Mouse (Mus musculus) adrenal gland, adult 8-10 months (tissue): Measurements from ENCODE around the gene Pitpnm3. TPM values are rescaled to one million over a fixed set of nuclear protein-coding genes. Genes with fewer than 3 reads are reported as not detected.
"Not testable (repeated sequence)": the region's sequence is repeated elsewhere in the genome, so short reads cannot be mapped to it uniquely, and the experiment has no call there.

Source experiments
- DNase-seq: peaks from one replicate; pipeline ENCODE4 v3.0.0; 2022
- total RNA-seq, 4 experiments: library from RNA; stranded (reverse); gene quantifications; 2 replicates each; pipeline ENCODE4 v1.2.4; 2022

Gene Pitpnm3
- 10 to 100 TPM in 2 of 4 experiments, 1 to 10 TPM in 2; 1.9 to 15.9 (median 8.4) TPM for total RNA-seq

DNA sequence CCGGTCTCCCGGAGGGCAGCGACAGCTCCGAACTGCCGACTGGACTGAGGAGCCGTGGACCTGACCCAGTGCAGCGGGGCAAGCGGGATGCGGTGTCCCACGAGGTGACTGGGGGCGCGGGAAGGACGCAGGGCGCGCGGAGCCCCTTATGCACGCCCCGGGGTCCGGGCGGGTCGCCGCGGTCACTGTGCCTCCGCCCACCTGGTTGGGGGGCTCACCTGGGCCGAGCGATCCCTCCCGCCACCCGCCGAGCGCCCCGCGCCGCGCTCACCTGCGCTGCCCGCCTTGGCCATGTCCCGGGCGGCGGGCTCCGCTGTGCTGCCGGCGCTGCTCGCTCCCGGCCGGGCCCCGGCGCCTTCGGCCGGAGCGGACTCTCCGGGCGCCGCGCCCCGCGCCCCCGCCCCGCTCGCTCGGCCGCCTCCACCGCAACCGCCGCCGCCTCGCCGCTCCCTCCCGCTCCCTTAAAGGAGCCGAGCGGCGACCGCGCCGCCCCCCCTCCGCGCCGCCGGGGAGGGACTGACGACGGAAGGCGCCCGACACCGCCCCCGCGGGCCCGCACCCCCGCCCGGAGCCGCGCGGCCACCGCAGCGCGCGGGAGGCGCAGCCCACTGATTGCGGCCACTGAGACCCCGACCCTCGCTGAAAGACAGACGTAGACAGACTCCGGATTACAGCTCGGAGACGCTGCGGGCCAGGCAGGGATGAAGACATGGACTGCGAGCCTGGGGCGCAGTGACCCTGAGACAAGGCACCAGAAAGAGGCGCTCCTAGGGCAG, at the start of gene Pitpnm3:
Gene Pitpnm3 (minus strand): TSS at position 396 of the 776 bp plus-strand sequence.
- no peak for DNase-seq

DNA sequence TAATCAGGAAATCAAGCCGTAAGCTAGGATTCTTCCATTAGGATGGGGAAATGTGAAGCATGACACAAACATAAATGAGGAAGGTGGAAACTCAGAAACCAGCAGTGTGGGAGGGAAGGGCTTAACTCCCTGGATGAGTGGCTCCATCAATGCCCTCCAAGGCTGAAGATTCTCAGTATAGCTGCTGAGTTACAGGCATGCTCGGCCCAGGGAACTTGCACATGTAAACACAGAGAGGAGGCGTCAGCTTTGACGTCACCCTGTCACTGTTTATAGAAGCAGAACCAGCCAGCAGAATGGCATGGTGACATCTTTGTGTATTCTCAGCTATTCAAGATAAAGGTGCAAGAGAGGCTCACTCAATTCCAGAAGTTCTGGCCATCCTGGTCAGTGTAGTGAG, 48.7 kb upstream of the Pitpnm3 start:
- no peak for DNase-seq

DNA sequence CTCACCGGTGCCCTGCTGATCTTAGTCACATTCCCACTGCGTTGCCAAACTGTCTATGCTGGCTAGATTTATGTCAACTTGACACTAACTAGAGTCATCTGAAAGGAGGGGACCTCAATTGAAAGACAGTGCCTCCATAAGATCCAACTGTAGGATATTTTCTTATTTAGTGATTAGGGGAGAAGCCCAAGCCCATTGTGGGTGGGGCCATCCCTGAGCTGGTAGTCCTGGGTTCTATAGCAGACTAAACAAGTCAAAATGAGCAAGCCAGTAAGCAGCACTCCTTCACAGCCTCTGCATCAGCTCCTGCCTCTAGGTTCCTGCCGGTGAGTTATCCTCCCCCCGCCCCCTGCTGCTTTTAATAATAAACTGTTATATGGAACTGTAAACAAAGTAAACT, 45.6 kb upstream of the Pitpnm3 start:
- DNase-seq = no peak

DNA sequence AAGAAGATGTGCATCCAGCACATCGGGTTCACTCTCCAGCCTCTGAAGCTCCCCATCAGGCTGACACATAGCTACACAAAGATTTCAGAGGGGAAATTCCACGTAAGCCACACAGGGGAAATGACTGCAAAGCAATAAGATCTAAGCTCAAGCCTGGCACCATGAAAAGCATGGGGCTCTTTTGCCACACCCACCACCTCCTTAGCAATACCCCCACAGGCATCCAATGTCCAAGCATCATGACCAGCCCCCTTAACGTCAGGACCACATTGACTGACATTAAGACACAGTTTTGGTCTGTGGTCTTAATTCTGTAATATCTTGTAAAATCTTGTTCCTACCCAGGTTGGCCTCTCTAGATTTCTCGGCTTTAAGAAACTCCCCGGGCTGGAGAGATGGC, 45.0 kb upstream of the Pitpnm3 start:
- no peak for DNase-seq

DNA sequence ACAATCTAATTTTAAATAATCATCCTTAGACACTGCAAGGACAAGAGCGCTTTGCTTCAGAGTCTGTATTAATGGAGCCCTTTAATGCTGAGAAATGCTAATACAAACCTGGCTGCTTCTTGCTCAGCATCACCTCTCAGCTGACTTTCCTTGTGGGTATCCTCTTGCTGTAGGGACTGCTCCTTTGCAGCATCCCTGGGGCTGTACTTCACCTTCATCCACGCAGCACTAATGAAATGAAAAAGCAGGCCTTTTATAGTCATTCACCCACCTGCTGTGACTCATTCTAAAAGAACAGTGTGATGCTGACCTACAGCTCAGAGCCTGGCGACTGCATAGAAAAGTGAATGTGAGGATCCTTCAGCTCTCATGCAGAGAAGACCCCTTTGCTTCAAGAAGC, 41.0 kb upstream of the Pitpnm3 start:
- no peak for DNase-seq

DNA sequence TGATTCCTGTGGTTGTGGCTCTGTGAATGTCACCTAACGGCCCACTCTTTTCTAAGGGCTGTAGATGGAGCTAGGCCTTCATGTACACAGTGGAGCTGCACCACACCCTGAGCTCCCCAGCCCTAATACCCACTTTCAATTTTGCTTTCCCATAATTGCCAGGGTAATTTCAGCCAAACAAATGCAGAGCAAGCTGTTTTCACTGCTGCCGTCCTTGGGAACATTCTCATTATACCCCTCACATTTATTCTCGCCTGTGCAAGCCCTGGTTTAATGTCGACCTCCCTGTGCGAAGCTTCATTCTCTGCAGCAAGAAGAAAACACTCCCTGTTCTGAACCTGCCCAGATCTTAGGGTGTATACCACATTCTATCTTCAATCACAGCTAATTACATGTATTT, 40.4 kb upstream of the Pitpnm3 start:
- no peak for DNase-seq

DNA sequence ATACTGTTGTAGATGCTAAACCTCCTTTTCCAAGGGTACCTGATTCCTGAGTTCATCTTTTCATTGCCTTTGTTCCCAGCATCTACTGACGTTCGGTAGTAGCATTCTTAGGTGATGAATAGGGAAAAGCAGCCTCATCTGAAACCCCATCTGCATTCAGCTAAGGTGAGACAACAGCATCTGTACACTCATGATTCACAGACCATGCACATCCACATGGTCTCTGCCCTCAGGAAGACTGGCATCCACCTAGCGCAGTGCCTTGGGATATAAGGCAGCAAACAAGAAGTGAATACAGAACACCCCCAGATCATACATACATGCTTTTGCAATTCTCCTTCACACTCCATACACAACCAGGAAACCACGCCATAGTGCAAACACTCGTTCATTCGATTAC, 39.1 kb upstream of the Pitpnm3 start:
- DNase-seq = no peak

DNA sequence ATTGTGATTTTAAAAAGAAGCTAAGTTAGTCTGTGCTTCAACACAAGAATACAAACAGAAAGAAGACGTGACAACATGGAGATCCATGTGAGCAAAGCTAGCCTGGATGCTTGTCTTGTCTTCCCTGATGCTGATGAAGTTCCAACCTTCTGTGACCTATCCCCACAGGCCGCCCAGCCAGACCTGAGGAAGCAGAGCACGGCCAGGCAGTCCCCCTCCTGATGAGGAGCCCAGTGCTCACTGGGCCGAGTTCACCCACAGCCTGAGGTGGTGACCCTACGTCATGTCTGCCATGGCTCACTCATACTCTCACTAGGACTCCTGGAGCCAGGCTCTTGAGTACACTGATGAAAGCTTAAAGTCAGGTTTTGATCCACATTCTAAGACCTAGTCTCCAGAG, 37.9 kb upstream of the Pitpnm3 start:
- DNase-seq = no peak

DNA sequence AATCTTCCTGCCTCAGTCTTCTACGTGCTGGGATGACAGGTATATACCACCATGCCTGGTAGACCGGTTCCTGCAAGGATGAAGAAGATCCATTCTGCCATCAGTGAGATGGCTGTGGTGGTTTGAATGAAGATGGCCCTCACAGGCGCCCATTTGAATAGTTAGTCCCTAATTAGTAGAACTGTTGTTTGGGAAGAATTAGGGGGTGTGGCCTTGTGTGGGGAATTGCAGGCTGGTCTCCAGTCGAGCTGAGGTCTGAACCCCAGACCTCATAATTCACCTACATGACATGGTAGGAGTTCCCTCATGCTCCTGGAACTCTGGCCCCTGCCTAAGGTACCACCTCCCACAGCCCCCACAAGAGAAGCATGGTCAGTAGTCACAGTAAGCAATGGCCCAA, 36.3 kb upstream of the Pitpnm3 start:
- not testable (repeated sequence) for DNase-seq

DNA sequence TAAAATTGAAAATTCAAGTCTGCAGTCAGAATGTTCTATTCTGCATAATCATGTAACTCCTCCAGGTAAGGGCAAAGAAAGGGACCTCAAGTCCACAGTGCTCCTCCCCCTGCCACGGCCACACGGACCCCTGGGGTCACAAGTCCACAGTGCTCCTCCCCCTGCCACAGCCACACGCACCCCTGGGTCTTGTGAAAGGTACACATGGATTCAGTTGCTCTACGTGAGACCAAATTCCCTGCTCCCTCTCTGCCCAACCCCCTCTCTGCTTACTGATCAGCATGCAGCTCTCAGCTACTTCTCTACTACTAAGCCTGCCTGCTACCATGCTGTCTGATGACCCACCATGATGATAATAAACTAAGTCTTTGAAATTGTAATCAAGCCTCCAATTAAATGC, 34.3 kb upstream of the Pitpnm3 start:
- DNase-seq = no peak

DNA sequence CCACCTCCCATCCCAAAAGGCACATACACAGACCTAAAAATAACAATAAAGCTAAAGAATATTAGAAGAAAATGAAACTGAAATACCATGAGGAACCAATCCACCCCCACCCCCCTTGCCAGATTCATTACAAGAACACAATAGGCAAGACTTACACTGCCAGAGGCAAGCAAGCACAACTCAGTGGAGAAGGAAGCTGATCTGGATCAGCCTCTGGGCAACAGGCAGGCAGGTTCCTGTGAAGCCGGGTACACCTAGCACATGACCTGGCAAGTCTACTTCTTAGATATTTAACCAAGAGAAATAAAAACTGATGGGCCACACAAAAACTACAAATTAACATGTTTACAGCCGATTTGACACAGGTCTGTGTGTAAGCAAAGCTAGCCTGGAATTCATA, 27.6 kb upstream of the Pitpnm3 start:
- DNase-seq = no peak

DNA sequence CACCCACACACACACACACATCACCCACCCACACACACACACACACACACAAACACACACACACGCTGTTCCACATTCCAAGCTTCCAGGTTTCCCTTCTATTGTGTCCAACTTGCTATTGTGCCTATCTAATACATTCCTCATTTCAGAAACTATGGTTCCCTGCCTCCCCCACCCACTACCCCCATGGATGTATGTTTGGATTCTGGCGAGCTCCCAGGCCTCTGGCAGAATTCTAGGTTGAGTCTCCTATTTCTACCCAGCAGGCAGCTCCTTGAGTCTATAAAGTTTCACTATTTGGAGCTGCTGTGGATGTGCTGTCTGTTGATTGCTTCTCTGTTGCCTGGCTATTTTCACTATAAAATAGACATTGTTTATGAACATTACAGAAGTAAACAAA, 21.0 kb upstream of the Pitpnm3 start:
- DNase-seq = no peak

DNA sequence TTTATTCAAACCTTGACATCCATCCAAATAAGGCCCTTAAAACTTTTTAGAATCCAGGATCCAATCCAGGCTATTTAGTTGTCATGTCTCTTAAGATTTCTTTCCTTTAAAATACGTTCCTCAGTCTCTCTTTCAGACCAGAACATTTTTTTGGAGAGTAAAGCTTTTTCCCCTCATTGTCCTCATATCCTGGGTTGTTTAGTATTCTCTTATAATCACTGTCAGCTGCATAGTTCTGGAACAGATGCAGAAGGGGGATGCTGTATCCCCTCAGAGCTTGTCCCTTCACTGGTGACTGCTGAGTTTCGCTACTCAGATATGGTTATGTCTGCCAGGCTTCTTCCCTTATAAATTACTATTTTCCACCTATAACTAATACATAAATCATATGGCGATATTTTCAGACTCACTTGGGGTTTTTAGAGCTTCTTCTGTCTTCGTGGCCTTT, 20.4 kb upstream of the Pitpnm3 start:
- DNase-seq = no peak

DNA sequence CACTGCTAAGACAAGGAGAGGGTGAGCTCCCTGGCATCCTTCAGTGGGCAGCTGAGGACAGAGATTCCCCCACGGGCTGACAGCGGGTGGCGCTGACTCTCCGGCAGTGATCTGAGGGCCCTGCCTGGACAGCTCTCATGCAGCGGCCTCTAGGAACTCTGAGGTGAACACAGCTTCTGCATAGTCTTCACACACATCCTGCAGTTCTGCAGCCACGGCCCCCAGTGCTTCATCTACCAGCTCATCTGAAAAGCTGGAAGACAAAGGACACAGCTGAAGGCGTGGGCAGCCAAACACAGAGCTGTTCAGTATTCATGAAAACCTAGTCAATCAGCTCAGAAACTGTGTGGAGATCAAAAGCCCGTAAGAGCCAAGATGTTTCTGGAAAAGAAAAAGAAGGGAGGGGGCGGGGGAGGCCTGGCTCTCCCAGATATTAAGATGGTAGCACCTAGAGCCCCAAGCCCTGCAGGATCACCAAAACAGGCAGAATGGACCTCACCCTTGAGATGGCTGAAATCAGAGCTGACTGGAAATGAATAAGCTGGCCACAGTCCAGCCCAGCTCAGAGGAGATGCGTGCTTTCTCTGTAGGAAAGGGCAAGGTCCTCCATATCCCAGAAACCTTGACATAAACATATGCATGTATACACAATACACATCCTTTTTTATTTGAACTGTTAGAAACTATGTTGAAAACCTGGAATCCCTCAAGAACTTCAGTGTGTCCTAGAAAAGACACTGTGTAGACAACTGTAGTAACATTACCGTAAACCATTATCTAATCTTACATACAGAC, 19.8 kb upstream of the Pitpnm3 start:
- no peak for DNase-seq

DNA sequence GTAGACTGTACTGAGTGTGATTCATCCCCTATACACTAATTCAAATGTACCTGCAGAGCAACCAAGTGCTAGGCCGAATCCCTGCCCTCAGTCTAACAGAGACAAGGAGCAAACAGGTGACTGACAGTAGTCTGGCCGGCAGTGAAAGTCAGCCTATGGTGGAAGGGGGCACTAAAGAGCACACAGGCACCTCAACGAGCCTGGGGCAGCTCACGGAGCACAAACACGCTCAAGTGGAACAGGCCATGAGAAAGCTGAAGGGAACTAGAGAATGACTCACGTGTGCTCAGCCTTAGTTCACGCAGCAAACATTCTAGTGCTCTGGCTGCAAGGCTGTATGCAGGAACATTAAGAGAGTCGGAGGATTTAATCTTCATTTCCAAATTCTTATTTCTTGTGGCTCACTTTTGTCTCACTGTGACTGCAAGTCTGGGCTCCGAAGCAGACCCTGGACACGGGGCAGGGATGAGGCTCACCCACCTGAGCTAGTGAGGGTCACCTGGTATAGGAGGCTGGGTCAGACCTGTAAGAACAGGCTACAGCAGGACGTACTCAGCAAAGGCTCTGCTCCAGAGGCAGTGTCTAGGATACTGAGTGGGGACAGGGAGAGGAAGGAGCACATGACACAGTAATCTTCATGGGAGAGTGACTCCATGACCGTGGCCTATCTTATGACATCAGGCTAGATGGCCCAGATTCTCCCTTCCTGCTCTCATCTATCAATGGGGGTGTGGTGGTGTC, 17.7 kb upstream of the Pitpnm3 start:
- DNase-seq = no peak

DNA sequence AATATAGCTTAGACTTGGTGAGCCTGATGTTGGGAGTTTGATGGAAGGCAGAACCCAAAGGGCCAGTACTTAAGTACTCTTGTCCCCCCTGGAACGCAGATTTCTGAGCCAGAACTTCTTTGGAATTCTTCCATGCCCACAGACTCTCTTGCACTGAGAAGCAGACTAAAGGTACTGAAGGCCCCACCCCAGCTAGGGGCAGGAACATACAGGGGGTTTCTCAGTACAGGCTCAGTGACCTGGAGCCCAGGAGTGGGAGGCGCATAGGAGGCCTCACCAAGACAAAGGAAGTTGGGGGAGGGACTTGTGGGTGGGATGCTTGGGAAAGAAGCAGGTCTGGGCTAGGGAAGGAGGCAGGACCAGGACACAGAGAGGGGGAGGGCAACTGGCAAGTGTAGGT, 15.5 kb upstream of the Pitpnm3 start:
- no peak for DNase-seq

DNA sequence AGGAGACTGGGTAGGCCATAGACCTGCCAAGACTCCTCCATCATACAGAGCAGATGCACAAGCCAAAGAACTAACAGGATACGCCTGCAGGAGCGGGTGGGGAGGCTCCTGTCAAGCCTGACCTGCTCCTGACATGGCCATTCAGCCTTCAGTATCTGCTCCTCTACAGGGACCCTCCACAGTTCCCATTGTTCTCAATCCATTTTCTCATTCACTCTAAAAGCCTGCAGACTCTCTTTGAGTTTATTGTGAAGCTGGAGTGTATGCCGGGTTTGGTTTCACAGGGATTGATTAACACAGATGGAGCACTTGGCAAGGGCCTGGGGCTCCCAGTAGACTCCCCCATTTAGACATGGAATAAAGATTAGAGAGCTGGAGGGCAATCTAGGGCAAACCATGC, 12.3 kb upstream of the Pitpnm3 start:
- no peak for DNase-seq

DNA sequence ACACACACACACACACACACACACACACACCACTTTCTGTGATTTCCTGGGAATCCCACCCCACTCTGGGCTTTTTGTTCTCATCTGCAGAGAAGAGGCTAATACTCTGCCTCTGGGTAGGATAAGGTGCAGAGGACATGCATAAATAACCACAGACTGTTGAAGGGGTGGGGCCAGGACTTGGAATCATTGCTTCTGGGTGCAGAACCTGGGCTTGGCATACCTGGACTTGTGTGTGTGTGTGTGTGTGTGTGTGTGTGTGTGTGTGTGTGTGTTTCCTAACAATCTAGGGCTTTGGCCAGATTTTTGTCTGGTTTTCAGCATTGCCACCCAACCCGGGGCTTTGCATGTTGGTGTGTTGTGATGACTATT, 10.3 kb upstream of the Pitpnm3 start:
- DNase-seq = no peak

DNA sequence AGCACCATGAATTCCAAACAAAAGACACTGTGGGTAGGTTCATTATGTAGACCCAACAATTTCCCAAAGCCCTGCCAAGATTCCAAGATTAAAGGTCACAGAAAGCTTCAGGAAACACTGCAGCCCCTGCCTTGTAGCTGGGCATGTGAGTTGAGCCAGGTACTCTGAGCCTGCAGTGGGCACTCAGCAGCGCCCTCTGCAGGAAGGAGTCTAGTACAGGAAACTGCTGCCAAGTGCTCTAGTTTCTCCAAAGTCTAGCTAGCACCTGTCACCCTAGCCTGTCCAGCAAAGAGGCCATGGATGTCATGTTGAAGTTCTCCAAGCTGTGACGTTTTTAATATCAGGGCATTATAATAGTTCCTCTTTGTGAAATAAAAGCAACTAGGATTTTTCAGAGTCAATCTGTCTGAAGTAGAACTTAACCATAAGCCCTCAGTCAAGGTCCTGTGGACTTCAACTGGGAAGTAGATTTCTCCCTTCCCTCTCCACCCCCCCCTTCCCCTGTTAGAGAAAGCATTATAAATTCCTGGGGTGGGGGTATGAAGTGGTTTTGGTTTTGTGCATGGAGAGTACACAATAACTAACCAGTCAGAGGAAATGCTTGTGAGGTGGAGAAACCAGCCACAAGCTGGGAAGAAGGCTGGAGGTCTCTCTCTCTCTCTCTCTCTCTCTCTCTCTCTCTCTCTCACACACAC, 9.8 kb upstream of the Pitpnm3 start:
- no peak for DNase-seq

DNA sequence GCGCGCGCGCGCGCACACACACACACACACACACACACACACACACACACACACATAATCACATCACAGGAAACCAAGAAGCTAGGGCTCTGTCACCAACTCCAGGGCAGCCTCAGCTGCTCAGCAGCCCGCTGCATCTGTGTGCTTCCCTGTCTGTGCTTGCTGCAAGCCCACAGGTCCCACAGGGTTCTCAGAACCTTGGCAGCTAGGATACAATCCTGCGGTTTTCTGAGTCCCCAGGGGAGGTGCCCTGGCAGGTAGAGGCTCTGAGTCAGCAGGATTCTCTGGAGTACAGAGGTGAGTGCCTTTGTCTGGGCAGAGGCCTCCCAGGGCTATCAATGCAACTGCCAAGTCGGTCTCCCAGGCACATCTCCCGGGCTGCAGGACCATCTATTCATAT, 7.3 kb upstream of the Pitpnm3 start:
- no peak for DNase-seq

DNA sequence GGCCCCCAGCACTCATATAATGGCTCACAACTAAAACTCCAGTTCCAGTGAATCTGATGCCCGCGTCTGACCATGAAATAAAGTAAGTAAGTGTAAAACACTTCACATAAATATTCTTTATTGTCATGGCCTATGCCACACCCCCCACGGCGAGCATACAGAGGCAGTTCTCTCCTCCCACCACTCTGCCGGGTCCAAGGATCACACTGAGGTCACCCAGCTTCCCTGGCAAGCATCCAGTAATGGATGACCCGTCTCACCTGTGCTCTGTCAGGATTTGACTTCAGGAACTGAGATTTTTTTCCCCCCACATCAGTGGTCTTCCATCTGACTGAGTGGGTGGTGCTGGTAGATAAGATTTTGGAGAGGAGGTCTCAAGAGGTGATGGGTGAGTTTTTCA, 4.6 kb upstream of the Pitpnm3 start:
- DNase-seq = no peak

DNA sequence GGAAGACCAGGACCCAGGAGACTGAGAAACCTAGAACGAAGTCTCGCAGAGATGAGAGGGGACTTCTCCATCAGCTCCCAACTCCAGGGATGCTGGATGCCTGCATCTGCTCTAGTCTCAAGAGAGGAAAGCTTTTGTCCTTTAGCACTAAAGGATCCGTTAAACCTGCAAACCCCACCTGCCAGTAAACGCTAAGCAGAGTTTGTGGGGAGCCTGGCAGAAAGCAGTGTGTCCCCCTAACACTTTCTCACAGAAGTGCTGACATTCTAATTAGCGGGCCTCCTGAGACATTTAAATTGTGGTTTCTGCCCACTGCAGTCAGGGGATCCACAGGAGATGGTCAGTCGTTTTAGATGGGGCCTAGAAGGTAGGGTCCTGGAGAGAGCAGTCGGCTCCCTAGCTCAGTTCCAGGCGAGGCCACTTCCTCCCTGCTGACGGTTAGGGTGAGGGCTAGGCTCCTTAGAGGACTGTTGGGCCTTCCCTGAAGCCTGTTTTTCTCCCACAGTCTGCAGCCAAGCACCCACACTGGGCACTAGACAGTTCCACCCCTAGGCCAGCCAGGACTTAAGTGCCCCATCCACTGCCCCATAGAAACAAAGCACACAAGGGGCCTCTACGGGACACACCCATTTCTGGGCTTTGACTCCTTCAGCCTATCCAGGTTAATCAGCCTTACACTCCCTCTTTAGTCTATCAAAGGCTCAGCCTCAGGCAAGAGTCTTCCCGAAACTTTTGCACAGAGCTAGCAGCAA, 829 bp upstream of the Pitpnm3 start:
- DNase-seq = no peak
